Mouse (Mus musculus): ENCODE data around the gene Aebp2.
A peak's percentile ranks its signal among the peaks of the same experiment; 100 is the strongest.
"Not testable (repeated sequence)": the region's sequence is repeated elsewhere in the genome, so short reads cannot be mapped to it uniquely, and the experiment has no call there.

Aebp2 gene

DNA sequence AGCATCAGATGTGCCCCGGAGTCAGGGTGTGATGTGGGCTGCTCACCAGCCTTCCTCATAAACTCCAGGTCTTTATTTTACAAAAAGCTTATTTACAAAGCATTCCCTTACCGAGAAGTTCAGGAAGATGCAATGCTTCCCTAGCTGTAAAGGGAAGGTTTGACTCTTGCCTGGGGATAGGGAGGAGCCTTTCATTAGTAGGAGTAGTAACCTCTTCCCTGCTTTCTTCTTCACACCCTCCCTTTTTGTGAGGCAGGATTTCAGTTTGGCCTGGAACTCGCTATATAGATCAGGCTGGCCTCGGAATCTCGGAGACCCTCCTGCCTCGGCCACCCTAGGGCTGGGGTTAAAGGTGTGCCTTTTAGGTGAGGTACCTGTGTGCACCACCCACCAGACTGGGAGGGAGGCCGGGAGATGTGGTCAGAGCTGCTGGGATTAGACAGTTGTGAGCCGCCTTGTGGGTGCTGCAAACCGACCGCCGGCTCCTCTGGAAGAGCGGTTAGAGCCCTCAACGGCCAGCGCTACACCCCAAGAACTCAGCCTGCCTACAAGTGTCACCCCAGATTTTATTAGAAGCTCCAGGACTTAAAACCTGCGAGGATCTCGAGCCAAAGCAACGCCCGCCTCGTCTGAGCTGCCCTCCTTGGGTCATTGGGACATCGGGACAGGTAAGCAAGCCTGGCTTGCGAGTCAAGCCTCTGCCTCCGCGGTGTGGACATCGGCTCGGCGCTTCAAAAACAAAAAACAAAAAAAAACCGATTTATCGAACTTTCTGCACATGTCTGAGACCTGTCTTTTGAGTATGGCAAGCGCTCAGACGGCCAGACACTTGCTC lies at the start of gene Aebp2:
Aebp2 (plus strand) TSS at position 273 of the 835 bp plus-strand sequence.
- peak; percentile 16 for DNase-seq

DNA sequence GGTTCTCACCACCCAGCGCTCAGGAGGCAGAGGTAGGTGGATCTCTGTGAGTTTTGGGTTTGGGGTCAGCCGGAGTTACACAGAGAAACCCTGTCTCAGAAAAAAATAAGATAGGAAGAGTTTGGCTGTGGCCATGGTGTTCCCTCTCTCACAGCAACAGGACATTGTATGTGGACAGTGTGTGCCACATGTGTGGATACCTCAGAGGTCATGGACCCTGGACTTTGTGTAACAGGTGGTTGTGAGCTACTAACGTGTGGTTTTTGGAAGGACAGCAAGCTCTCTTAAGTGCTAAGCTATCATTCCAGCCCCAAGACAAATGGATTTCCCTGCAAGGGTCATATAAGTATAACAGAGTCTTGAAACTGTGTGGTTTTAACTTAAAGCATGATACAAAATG lies 47.5 kb upstream of the Aebp2 start:
- no peak for DNase-seq

DNA sequence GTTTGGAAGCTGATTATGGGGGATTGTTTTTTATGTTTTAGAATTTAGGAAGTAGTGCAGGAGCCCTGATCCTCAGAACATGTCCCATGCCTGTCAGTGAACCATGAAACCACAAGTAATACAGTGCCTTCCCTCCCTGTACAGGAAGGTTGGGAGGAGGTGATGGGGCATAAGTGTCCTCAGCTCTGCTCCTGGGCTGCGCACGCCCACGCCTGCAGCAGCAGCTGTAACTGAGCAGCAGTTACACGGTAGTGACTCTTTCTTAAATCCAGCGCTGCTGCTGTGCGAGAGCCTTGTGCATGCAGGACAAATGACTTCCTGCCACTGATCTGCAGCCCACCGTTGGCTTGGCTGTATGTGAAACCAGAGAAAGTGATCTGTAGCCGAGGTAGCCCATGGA lies 46.3 kb upstream of the Aebp2 start:
- no peak for DNase-seq

DNA sequence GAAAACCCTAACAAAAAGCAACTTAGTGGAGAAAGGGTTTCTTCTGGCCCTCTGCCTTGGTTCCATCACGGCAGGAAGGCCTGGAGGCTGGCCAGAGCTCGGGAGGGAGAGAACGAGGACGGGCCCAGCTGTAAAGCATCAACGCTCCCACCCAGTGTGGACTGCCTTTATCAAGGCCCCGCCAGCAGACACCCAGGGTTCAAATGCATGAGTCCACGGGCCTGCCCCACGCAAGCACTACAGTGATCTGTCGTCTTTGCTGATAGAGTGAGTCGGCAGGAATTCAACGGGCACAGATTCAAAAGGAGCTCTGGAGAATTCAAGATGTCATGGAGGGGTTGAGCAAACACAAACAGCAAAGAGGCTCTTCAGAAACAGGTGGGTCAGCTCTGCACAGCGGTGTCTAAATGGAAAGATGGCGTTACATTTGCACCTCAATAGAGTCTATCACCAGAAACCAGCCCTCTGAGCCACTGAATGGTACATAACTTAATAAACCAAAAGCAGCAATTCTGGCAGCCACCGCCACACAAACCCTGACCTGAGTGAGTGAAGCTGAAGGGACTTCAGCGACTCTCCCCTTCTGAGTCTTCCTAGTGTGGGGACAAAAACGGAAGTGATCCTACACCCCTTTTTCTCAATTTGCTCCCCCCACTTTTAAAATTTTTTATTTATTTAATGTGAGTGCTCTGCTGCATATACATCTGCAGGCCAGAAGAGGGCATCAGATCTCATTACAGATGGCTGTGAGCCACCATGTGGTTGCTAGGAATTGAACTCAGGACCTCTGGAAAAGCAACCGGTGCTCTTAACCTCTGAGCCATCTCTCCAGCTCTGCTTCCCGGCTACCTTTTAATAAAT lies 45.3 kb upstream of the Aebp2 start:
- DNase-seq: no peak

DNA sequence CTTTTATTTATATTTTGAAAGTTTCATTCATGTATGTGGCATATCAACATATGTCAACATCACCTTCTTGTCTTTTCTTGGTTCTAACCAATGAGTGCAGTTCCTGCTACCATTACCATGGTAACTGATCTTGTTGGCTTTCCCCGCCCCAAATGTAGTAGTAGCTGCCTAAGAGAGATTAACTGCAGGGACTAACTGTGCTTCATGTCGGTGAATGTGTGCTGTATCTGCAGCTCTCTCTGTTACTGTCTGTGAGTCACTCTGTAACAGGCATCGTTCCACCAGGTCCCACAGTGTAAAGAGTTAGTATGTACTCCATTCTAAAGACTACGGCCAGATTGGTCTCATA lies 44.7 kb upstream of the Aebp2 start:
- no peak for DNase-seq

DNA sequence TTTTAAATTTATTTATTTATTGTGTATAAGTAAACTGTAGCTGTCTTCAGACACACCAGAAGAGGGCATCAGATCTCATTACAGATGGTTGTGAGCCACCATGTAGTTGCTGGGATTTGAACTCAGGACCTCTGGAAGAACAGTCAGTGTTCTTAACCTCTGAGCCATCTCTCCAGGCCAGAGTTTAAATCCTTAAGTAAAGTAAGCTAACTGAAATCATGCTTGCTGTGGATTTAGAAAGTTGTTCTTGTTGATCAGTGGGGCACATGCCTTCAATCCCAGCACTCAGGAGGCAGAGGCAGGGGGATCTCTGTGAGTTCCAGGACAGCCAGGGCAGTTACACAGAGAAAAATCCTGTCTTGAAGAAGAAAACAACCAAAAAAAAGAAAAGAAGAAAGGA lies 43.5 kb upstream of the Aebp2 start:
- DNase-seq: not testable (repeated sequence)

DNA sequence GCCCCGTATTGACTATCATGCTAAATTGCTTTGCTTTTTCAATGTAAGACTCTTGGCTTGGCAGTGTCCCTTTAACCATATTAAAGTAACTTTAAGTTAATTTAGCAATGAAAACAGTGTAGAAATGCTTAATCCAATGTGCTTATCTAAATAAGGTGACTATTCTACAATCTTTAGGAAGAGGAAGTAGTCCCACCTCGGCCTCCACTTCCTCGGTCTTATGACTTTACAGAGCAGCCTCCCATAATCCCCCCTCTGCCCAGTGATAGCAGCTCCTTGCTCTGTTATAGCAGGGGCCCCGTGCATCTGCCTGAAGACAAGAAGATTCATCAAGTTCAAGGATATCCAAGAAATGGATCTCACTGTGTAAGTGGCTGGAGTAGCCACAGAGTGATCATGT lies 42.3 kb upstream of the Aebp2 start:
- no peak for DNase-seq

DNA sequence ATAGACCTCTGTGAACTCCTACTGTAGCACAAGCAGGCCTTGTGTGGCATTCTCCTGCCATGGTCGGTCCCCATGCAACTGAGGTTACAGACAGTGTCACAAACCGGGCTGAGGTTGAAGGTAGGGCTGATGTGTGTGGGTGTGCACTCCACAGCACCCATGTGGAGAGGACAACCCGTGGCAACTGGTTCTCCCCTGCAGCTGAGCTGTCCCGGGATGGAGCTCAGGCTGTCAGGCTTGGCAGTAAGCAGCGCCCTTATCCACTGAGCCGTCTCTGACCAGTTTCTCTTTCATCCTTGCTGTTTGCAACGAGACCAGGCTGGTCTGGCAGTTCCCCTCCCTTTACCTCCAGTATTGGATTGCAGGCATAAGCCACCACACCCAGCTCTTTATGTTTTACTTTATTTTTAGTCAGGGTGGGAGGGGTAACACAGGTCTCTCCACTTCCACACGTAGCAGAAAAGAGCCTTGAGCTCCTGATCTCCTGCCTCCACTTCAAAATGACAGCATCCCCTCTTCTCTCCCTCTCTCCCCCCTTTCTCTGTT lies 35.7 kb upstream of the Aebp2 start:
- DNase-seq: no peak

DNA sequence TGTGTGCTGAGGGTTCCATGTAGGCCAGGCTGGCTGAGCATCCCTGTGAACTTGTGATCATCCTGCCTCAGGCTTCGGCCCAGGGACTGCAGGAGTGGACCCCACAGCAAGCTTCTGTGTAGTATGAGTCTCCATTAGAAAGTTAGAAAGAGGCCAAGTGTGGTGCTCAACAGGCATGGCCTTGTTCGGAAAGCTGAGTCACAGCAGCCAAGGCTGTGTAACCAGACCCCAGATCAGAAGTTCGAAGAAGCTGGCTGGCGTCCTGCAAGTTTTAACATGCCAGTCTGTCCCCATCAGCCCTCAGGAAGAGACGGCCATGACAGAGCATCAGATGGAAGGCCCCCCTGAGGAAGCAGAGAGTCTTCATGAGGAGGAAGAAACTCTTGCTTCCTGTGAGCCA lies 31.1 kb upstream of the Aebp2 start:
- no peak for DNase-seq

DNA sequence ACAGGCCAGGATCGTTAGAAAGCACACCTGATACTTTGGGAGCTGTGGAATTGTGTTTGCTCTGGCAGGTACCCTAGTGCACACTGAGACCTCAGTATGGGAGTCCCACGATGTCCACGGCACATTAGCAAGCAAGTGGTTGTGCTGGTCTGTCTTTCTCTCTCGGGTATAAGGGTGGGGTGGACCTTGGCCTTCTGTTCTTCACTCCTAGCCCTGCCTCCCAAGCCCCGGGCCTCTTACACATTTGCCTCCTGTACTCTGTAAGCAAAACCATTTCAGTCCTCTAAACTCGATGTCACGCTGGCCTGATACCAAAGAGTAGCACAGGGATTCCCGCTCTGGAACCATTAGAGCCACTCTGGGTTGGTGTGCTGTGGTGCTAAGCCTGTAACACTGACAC lies 29.8 kb upstream of the Aebp2 start:
- no peak for DNase-seq

DNA sequence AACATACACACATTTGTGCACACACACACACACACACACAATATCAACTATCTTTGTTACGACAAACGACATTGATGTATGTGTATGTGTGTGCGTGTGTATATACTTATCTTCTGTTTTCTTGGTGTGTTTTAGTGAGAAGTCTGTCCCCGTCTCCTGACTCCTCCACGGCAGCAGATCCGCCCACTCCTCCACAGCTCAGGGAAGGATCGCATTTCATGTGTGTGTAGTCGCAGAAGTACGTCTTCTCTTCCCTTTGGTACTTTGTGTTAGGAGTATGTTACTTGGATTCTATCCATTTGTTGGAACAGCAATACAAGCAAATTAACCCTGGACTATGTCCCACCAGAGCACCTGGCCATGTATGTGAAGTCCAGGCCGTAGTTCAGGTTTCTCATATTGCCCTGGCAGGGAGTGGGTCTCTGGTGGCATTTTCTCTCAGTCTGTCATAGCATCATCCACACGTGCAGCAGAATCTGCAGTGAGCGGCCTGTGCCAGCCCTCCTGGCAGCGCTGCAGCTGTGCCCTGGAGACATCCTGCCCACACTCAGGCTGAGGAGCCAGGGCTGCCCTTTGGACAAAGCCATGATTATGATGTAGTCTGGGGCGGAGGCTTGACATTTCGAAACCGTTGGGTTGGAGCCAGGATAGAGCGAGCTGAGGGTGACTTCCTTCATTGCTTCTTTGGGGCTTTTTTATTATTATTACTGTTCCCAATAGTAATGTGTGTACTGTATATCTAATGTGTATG lies 28.9 kb upstream of the Aebp2 start:
- peak; percentile 42 for DNase-seq

DNA sequence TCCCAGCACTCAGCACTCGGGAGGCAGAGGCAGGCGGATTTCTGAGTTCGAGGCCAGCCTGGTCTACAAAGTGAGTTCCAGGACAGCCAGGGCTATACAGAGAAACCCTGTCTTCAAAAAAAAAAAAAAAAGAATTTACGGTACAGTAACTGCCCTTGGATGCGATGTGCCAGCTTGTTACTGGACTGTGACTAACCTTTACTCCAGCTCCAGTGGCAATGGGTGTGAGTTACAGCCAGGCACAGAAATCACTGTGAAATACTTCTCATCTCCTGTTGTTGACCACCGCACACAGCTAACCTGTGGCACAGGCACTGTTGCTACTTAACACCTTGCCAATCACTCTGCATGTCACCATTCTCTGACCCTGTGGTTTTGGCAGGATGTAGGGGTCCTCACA lies 26.9 kb upstream of the Aebp2 start:
- not testable (repeated sequence) for DNase-seq

DNA sequence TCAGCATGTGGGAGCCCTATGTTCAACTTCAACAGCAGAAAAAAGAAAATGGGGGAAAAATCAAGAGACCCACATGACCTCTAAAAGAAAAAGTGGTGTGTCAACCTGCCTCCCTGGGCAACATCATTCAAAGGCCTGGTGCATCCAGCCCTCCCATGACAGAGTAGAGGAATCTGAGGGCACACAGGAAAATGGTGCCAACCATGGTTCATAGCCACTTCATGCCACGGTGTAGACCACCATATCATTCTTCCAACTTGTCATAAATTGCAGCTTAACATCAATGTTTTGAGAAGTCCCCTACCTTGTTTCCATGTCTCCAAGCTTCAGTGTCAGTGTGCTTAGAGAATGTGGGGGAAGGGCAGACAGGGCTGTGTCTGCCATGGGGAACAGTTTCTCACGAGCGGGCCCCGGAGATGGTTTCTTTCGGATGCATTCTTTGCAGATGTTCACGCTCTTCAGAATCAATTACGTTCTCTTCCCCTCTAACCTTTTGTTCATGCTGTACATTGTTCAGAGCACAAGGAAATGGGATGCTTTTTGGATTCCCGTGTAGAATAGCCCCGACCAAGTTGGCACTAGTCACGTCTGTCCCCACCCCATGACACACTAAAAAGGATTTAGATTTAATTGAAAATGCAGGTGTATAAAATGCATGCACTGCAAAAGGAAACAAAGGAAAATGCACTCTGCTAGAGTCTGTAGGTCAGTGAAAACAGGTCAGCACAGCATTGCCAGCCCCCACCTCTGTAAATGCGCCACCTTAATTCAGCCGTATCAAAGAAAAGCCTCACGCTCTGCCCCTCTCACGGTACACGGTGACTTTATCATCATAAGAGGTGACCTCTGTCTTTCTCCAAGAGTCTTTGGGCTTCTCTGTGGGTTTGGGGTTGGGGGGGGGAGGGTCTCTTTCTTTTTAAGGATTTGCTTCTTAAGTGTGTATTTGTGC lies 24.8 kb upstream of the Aebp2 start:
- no peak for DNase-seq

DNA sequence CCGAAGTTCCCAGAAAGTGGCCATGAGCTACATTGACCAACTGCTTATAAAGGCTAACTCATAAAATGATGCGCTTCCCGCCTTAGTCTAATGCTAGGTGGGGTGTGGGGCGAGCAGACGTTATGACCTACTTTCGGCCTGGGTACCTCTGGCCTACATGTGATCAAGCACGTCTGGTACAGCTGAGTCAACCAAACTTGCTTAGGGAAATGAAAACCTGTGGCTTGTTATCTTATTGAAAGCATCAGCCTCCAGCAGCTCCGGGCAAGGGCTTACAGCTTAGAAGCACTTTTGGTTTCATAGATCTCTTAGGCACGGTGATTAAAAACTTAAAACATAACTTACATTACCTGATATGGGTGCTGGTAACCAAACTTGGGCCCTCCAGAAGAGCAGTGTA lies 23.9 kb upstream of the Aebp2 start:
- no peak for DNase-seq

DNA sequence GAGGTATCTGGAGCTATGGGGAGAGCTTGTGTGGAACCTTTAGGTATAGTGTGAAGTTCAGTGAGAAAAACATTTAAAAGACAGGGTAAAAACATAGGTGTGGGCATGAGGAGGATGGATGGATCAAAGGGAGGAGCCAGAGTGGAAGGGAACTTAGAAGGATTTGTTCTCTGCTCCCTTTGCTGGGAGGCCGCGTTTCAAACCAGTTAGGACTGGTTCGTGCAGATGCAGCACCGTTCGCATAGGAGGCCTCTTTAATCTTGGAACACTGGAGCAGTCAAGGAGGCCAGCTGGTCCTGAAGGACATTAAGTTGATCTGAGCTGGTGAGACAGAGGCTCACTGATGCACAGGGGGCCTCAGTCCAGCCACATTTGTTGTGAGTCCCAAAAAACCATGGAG lies 23.1 kb upstream of the Aebp2 start:
- DNase-seq: no peak

DNA sequence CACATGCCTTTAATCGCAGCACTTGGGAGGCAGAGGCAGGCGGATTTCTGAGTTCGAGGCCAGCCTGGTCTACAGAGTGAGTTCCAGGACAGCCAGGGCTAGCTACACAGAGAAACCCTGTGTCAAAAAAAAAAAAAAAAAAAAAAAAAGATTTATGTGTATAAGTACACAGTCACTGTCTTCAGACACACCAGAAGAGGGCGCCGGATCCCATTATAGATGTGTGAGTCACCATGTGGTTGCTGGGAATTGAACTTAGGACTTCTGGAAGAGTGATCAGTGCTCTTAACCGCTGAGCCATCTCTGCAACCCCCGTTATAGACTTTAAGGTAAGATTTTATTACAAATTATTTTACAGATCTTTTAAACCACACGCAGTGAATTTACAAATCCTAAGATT lies 21.8 kb upstream of the Aebp2 start:
- not testable (repeated sequence) for DNase-seq

DNA sequence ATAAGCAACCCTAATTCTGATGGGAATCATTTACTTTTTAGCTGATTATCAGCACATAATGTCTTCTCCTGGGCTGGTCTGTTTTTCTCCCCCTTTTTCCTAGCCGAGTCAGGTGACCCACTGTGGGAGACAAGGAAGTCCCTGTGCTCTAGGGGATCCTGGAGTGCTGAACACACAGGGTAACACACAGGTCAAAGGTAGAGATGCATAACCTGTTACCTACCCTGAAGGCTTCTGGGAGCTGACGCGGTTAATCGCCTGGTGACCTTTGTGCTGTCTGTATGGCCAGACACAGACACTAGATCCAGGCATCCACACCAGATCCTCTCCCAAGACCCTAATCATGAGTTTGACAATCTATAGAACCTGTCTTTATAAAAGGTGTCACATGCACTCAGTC lies 21.3 kb upstream of the Aebp2 start:
- no peak for DNase-seq

DNA sequence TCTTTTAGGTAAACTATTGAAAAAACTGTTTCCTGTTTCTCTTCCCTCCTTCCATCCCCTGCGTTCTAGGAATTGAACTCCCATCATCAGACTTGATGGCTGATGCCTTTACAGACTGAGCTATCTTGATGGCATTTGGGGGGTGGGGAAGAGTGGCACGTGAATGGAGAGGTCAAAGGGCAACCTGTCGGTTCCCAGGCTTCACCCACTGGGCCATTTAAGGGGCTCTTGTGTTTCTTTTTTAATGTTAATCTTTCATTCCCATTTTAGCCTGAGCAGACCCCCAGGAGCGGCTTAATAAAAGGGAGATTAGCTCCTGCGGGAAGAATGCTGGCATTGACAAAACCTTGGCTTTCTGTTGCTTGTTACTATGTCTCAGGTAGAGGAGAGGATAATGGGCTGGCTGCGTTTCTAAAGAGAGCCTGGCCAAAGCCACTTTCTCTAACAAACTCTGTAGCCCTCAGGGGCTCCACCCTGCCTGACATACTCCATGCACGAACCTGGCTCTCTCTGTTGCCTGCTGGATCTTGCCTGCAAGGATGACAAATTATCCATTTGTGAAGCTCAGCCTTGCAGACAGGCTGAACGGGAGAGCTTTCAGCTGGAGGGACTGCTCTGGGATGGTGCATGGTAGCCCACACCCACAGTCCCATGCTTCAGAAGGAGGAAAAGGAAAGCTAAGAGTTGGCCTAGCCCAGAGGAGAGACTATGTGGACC lies 19.1 kb upstream of the Aebp2 start:
- DNase-seq: no peak

DNA sequence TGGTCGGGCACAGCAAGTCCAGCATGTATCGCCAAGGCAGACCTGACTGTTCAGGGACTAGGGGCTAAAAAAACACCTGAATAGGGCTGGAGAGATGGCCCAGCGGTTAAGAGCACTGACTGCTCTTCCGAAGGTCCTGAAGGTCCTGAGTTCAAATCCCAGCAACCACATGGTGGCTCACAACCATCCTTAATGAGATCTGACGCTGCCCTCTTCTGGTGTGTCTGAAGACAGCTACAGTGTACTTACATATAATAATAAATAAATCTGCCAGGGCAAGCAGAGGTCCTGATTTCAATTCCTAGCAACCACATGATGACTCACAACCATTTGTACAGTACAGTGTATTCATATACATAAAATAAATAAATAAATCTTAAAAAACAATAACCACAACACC lies 17.3 kb upstream of the Aebp2 start:
- DNase-seq: not testable (repeated sequence)

DNA sequence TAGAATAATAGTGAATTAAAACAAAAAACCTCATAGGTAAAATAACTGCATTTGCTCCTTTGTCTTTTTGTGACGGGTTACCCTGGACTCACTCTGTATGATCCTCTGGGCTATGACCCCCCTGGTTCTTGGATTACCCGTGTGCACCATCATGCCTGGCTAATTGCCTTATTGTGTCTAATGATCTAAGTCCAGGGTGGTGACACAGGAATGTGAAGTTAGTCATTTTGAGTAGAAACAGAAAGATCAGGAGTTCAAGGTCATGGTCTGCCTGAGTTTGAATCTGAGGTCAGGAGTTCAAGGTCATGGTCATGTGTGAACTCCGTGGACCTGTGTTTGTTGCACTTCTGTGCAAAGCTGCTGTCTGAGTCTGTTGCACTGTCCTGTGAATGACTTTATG lies 16.7 kb upstream of the Aebp2 start:
- no peak for DNase-seq

DNA sequence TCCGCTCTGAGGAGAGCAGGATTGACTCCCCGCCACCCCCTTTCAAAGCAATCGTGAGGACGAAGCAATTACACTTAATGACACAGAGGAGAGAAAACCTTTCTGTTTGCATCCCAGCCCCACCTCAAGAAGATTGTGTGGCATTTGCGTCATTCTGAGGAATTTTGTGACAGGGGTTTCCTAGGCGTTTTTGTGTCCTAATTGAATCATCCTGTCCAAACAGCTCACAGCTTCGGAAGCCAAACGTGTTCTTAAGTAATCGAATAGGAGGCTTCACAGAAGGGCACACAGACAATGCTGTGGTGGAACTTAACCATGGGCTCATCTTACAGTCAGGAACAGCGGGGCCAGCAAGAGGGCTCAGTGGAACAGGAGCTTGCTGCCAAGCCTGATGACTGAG lies 15.9 kb upstream of the Aebp2 start:
- no peak for DNase-seq
